Mouse (Mus musculus): ENCODE data around the gene Zhx3. TPM values are rescaled to one million over a fixed set of nuclear protein-coding genes. Genes with fewer than 3 reads are reported as not detected.

Gene Zhx3
- total RNA-seq, 1 experiment from 2014 or later: 4.5 TPM

GRCm38 (mm10) chr2:160884830-160885229 lies 12.0 kb upstream of the Zhx3 start:
- peak; percentile 57 for ATAC-seq (replicated peaks; ENCODE audit: low read depth, poor library complexity, severe bottlenecking)

- ATAC-seq (replicated peaks; ENCODE audit: low read depth, poor library complexity, severe bottlenecking): no peak
These were observed 11.1 kb upstream of the Zhx3 start for GRCm38 (mm10) chr2:160883912-160884311.

- no peak for ATAC-seq (replicated peaks; ENCODE audit: low read depth, poor library complexity, severe bottlenecking)
These were observed 9.6 kb upstream of the Zhx3 start for GRCm38 (mm10) chr2:160882436-160882835.

- 0 out of 2 replicates have a peak, but pooled peaks have one; percentile 31 for ATAC-seq (replicated peaks; ENCODE audit: low read depth, poor library complexity, severe bottlenecking)
These were observed 8.8 kb upstream of the Zhx3 start for GRCm38 (mm10) chr2:160881462-160882101.

- no peak for ATAC-seq (replicated peaks; ENCODE audit: low read depth, poor library complexity, severe bottlenecking)
These were observed 7.8 kb upstream of the Zhx3 start, which contains the start of gene Lpin3 for GRCm38 (mm10) chr2:160880453-160881195. Lpin3 (plus strand) TSS chr2:160880670.

GRCm38 (mm10) chr2:160876115-160876514 lies 3.3 kb upstream of the Zhx3 start:
- ATAC-seq (replicated peaks; ENCODE audit: low read depth, poor library complexity, severe bottlenecking): no peak

- no peak for ATAC-seq (replicated peaks; ENCODE audit: low read depth, poor library complexity, severe bottlenecking)
These were observed 1.6 kb upstream of the Zhx3 start for GRCm38 (mm10) chr2:160874231-160874877.

GRCm38 (mm10) chr2:160872395-160872794 lies 403 bp downstream of the Zhx3 start:
- ATAC-seq (replicated peaks; ENCODE audit: low read depth, poor library complexity, severe bottlenecking): peak; percentile 57

GRCm38 (mm10) chr2:160871310-160871709 lies 1.5 kb downstream of the Zhx3 start:
- ATAC-seq (replicated peaks; ENCODE audit: low read depth, poor library complexity, severe bottlenecking): no peak

GRCm38 (mm10) chr2:160869446-160869845 lies 3.4 kb downstream of the Zhx3 start:
- no peak for ATAC-seq (replicated peaks; ENCODE audit: low read depth, poor library complexity, severe bottlenecking)

GRCm38 (mm10) chr2:160865266-160865665 lies 7.5 kb downstream of the Zhx3 start:
- ATAC-seq (replicated peaks; ENCODE audit: low read depth, poor library complexity, severe bottlenecking): no peak

GRCm38 (mm10) chr2:160864112-160864511 lies 8.7 kb downstream of the Zhx3 start:
- ATAC-seq (replicated peaks; ENCODE audit: low read depth, poor library complexity, severe bottlenecking): peak; percentile 62

- peak; percentile 97 for ATAC-seq (replicated peaks; ENCODE audit: low read depth, poor library complexity, severe bottlenecking)
These were observed 12.4 kb downstream of the Zhx3 start for GRCm38 (mm10) chr2:160860363-160860762.

GRCm38 (mm10) chr2:160856359-160857102 lies 16.3 kb downstream of the Zhx3 start:
- ATAC-seq (replicated peaks; ENCODE audit: low read depth, poor library complexity, severe bottlenecking): no peak

GRCm38 (mm10) chr2:160854687-160855086 lies 18.1 kb downstream of the Zhx3 start:
- no peak for ATAC-seq (replicated peaks; ENCODE audit: low read depth, poor library complexity, severe bottlenecking)

- no peak for ATAC-seq (replicated peaks; ENCODE audit: low read depth, poor library complexity, severe bottlenecking)
These were observed 22.4 kb downstream of the Zhx3 start for GRCm38 (mm10) chr2:160850360-160850759.

GRCm38 (mm10) chr2:160849617-160850240 lies 23.1 kb downstream of the Zhx3 start:
- ATAC-seq (replicated peaks; ENCODE audit: low read depth, poor library complexity, severe bottlenecking): 0 out of 2 replicates have a peak, but pooled peaks have one; percentile 47

GRCm38 (mm10) chr2:160848186-160848585 lies 24.6 kb downstream of the Zhx3 start:
- ATAC-seq (replicated peaks; ENCODE audit: low read depth, poor library complexity, severe bottlenecking): no peak

GRCm38 (mm10) chr2:160847664-160848063 lies 25.1 kb downstream of the Zhx3 start:
- no peak for ATAC-seq (replicated peaks; ENCODE audit: low read depth, poor library complexity, severe bottlenecking)

GRCm38 (mm10) chr2:160840838-160841237 lies 32.0 kb downstream of the Zhx3 start:
- ATAC-seq (replicated peaks; ENCODE audit: low read depth, poor library complexity, severe bottlenecking): no peak
